Mouse (Mus musculus): ENCODE results near the gene Gtsf1.

DNA sequence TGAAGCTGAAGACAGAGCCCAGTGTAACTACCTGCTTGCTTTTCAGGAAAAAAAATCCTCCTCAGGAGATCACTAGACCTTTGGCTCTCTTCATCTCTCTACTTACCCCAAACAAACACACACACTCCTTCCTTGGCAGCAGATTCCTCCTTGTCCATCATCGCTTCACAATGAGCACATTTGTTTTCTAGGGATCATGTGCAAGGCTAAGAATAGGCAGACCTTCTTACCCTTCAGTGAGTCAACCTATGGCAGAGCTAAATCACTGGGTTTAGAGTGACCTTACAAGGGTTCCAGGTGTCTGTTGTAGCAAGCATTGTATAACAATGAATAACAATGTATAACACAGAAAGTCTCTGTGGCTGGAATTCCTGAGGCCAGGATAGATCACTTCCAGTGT is 58.5 kb downstream of the Gtsf1 start:
- TF ChIP-seq CTCF (IDR thresholded peaks at IDR 0.05; ENCODE audit: low read depth, low read length) (no peak), POLR2A (IDR thresholded peaks at IDR 0.05; ENCODE audit: borderline replicate concordance, low read depth, low read length) (no peak)

All from bone marrow macrophage, adult 2 months (primary cell).